Mouse (Mus musculus): ENCODE data around the gene Isg15.

The Isg15 gene

DNA sequence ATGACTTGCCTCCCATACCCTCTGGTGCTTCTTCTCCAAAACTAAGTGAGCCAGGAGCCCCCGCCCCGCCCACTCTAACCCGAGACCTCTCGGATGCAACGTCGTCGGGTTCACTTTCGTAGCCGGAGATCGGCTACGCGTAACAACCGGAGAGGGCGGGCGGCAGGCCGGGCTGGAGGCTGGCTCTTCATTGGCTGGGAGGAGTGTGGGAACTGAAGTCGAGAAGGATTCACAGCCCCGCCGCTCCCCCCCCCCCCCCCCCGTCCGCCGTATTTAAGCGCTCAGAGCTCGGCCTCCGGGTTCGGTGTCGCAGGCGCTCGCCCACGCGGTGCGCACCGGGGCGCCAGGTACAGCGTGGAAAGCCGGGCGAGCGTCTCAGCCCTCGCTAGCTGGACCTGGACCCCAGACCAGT lies 2.4 kb upstream of the Isg15 start, which contains the start of gene AW011738:
Gene AW011738 (plus strand): TSS at position 304 of the 412 bp plus-strand sequence.
- no peak for DNase-seq (ENCODE audit: low spot score)

DNA sequence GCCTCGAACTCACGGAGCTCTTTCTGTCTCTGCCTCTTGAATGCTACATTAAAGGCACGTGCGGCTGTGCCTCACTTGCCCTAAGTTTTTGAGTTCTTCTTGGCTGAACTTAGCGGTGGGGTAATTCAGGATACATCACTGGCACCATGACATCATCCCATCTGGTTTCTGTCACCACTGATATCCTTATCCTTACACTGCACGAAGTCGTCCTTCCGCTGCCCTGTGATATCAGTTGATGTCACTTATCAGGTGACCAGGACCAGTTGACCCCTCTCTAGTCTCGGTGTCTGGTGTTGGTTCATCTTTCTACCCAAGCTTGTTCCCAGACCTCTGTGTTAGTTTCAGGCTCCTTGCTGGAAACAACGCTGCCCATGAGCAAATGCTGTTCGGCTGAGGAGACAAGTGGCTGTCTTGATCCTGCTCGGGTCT lies 1.9 kb upstream of the Isg15 start:
- no peak for DNase-seq (ENCODE audit: low spot score)

DNA sequence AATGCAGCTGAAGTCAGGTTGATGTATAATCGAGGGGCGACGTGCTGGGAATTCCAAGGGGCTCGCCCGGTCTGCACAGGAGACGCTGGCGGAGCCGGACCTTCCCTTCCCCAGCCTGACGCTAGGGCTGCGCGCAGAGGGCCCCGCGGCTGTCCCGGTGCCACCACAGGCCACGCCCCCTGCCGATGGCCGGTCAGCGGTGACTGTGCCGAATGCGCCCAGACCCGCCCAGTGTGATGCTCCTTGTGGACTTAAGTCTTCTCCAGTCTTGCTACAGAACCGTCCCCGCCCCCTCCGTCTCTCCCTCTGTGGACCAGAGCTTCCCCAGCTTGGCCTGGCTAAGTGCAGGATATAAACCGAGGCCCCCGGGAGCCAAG lies 2.8 kb downstream of the Isg15 start:
- DNase-seq (ENCODE audit: low spot score), result peak; percentile 81

DNA sequence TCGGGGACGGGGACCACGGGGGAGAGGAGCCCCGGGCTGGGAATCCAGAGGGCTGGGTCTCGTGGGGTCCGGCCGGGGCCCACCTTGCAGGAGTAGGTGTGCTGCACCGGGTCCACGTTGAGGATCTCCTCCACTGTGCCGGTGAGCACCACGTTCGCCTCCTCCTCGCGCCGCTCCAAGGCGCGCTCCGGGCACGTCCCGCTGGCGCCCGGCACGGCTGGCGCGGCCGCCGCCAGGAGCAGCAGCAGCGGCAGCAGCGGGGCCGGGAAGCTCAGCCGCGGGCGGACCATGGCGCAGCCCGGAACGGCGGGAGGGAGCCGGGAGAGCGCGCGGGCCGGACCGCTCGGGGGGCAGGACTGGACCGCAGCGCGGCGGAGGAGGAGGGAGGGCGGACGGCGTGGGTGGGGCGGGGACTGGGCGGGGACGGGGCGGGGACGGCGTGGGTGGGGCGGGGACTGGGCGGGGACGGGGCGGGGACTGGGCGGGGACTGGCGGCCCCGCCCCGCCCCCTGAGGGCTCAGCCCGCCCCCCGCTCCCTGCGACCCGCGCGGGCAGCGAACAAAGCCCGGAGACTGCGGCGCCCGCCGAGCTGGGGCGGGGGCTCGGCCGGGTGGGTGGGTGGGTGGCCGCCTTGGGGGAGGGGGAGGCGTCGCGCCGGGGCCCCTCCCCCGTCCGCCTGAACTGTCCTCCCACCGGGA lies 3.3 kb downstream of the Isg15 start, which contains the start of gene Agrn:
Gene Agrn (minus strand): TSS at position 358 of the 698 bp plus-strand sequence.
- no peak for DNase-seq (ENCODE audit: low spot score)

DNA sequence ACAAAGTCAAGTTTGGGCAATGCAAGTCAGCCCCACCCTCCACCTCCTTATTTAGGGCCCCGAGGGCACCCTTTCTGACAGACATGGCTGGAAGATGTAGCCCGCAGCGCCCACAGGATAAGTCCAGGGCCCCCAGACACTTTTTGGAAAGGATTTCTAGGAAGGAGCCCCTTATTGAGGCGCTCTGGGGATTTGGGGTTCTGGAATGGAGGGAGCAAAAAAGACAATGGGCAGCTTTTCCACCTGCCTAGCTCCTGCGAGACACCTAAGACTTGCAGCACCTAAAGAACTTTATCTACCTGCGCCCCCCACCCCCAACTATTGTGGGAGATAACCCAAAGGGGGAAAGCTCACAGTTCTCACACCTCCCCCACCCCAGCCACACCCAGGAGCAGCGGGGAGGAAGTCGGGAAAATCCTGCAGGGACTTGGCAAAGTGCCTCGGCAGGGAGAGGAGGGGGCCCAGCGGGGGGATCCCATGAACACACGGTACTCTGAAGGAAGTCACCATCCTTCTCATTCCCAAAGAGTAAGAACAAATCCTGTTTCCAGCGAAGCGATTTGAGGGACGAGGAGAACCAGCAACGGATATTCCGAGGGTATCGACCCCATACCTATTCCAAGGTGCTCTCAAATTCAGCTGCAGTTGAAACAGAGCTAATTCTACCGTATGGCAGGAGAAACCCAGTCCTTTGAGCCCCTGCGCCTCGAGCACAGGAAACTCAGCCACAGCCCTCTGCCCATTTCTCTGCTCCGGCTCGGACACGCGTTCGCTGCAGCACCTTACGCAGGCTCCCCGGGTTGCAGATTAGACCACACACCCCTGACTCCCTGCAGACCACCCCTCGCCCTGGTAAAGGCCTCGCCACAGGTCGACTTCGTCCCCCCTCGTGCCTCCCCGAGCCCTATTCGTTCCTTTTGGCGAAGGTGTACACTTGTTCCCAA lies 4.4 kb downstream of the Isg15 start:
- no peak for DNase-seq (ENCODE audit: low spot score)

DNA sequence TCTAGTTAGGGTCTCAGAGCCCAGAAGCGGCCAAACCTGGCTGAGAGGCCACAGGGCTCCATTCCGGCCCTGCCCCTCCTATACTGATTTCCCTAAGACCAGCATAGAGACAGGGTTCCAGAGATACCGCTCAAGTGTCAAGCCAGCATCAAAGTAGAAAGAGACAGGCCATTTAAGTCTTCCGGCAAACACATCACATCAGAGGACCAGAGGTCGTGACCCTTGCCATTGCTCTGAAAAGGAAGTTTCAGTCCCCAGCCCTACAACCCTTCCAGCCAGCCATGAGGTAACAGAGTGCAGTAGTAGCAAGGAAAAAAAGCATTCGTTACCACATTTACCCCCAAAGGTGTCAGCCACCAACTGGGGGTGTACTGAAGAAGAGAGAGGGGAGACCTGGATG lies 6.3 kb downstream of the Isg15 start:
- DNase-seq (ENCODE audit: low spot score), result no peak

DNA sequence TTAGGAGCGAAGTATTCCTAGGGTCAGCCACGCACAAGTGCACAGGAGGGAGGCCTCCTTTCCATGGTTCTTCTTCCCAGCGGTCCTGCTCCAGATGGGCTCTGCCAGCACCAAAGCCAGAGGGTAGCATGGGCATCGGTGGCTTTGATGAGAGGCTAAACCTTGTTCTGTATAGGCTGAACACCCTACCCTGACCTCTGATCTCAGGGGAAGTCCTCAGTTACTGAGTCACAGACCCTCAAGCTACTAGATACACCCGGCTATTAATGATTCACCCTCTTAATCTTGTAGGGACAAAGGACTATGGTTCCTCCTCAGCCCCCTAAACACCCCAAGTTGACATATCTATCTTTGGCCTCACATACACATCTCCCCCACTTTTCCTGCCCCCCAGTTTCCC lies 6.7 kb downstream of the Isg15 start:
- DNase-seq (ENCODE audit: low spot score), result no peak

DNA sequence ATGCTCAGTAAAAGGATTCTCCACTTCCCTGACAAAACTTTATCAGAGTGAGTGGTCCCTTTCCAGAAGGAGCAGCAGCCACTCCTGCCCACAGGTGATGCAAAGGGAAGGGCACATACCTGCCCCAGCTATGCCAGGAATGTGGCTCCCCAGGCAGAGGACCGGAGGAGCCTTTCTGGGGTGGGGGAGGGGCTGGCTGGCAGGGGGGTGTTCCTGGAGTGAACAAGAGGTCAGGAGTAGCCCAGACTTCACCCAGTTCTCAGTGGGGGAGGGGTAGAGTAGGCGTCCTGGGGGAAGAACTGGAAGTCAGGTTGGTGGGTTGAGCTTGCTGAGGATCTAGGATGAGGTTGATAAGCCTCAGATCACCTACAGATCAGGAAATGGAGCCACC lies 7.4 kb downstream of the Isg15 start:
- no peak for DNase-seq (ENCODE audit: low spot score)

DNA sequence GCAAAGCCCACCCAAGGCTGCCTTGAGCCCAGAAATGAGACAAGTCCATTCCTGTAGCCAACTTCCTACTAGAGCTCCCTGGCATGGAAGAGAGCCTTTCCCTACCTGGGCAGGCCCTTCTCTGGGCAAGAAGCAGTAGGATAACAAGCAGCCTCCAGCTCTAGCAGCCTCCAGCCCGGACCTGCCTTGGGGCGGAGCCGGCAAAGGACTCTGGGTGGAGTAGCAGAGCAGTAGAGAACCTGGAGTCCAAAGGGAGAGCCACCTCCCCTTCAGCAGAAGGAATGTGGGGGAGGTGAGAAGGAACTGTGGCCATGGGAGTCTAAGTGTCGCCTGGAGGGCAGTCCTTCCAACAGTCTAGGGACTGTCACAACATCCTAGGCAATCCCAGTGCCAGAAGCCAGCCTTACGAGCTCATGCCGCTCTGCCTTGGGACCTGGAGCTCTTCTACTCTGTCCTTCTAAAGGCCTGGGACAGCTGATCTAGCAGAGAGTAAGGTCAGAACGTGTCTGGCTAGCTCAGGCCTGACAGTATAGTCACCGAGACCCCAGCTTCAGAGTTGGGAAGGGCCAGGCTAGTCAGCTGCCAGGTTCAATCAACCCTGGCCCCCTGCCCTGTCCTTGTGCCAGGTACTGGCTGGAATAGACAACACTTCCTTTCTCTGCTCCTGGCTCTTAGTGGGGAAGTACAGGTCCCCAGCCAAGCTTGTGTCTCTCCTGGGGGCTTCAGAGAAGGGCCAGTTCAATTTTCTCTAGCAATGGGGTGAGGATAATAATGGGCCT lies 8.0 kb downstream of the Isg15 start:
- DNase-seq (ENCODE audit: low spot score), result no peak

DNA sequence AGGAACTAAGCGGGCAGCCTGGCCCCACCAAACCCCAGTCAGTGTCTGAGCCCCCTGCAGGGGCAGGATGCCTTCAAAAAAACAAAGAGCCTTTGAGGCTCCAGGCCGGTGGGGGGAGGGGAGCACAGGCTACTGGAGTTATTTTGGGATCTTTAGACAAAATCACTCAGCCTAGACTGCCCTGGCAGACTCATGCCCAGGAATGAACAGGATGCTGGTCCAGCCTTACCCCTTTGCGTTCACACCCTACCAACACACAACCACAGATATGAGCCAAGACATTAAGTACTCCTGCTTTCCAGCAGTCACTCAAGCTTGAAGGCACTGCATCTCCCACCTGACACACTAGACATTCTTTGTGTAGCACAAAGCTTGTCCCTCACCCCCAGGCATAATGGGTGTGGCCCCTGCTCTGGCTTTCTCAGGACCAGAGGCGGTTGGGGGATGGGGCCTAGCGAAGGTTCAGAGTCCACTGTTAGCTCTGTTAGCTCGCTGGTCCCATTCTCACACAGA lies 11.8 kb downstream of the Isg15 start:
- no peak for DNase-seq (ENCODE audit: low spot score)

DNA sequence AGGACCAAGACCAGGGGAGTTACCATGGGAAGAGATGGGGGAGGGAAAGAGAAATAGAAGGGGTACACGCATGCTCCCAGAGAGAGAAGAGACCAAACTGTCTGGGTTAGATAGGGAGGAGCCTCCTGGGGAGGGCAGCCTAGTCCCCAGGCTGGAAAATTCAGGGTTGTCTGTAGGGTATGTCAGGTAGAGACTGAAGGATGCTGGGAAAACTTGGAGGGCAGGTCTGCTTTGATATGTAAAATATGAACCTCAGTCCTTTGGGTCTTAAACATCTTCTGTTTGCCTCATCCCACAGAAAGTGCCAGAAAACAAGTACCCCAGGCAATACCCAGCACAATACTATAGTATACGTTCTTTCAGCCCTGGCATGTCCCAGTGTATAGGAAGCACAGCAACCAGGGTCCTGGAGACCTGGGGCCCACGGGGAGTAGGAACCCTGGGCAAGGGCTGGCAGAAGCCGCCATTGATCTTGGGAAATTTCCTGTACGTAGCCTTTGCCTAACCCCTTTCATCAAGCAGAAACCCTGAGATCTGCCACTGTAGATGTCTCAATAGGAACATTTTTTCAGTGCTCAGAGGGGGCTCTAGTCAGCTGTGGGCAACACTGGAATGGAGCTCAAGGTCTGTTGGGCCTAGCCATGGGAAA lies 12.3 kb downstream of the Isg15 start:
- no peak for DNase-seq (ENCODE audit: low spot score)

DNA sequence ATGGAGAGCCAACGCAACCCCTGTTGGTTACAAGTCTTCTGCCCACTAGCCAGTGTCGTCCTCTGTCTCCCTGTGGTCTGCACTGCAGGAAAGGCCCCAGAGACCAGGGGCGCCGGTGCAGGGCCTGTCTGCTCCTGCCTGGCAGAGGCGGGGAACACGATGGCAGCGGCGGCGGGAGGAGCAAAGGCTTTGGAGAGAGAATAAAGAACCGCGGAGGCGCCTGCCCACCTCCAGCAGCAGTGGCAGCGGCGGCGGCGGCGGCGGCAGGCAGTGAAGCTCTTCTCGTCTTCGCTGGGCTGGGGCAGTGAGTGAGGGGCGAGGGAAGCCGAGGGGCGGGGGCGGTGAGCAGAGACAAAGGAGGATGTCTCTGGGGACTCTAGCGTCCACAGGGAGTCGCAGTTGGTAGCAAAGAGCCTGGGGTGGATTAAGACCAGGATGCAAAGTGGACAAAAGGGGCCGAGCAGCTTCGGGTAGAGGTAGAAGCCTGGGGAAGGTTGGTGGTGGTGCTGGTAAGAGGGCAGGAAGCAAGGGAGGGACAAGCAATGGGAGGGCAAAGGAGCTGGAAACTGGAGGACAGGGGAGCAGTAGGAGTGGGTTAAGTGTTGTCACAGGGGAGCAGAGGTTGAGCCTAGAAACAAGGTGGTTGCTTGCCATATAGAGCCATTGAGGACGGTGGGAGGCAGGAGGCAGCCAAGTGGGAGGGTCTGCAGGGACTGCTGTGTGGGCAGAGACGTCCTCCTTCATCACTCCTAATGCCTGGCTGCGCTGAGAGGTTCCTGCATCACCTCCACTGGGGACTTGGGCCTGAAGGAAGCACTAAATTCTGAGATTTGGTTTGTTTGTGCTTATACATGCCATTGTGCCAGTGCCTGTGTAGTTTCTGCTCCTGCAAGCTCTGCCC lies 14.4 kb downstream of the Isg15 start:
- DNase-seq (ENCODE audit: low spot score), result no peak

DNA sequence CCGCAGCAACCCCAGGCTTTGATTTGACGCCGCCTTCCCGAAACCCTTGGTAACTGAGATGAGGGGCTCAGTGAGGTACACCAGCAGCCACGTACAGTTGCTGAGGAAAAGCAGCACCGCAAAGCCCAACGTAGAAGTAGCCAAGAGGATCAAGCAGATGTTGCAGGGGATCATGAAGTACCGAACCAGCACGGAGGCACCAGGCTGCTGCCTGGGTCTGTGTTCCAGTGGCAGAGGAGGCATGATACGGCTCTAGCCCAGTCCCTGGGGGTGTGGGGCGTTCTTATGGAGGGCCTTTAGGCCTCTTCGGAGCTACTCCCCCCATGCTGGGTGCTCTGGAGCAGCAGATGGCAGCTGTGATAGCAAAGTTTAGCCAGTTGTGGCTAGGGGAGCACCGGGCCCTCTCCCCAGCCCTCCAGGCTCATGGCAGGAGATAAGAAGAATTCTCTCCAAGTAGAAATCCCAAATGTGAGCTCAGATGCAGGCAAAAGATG lies 15.1 kb downstream of the Isg15 start:
- DNase-seq (ENCODE audit: low spot score), result no peak

DNA sequence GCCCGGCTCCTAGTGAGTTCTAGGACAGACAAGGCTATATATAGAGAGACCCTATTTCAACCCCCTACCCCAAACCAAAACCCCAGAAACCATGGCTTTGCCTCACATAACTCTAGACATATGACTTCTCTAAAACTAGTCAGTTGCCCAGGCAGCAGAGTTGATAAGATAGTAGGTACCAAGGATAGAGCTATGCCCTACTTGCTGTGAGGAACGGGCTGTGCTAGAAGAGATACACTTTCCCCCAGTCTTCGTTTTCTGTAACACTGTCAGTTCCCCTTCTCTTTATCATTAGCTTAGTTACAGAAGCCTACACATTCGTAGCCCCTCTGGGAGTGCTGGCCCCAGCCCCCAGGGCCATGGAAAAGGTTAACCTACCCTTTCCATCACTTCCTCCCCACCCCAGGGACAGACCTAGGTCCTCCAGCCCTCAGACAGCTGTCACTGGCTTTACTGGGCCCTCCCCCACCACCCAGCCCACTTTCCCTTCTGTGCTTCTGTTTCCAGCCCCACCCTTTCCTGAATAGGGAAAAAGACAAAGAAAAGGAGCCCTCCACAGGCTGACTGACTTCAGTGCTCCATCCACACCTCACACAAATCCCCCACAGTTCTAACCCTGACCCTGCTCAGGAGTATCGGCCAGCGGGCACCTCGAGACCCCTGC lies 16.2 kb downstream of the Isg15 start:
- DNase-seq (ENCODE audit: low spot score), result no peak

DNA sequence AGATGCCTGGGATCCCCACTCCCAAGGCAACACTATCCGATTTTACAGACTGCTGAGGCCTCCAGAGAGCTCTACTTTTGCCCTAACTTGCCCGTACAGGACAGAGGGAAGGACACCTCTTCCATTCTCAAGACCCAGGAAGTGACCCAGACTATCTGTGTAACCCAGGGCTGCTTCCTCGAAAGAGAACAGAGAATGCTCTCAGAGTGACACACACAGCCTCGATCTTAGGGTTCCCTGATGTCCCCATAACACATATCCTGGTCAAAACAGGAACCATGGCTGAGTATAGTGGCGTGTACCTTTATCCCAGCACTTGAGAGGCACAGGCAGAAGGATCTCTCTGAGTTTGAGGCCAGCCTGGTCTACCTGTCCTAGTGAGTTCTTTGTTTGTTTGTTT lies 16.9 kb downstream of the Isg15 start:
- no peak for DNase-seq (ENCODE audit: low spot score)

DNA sequence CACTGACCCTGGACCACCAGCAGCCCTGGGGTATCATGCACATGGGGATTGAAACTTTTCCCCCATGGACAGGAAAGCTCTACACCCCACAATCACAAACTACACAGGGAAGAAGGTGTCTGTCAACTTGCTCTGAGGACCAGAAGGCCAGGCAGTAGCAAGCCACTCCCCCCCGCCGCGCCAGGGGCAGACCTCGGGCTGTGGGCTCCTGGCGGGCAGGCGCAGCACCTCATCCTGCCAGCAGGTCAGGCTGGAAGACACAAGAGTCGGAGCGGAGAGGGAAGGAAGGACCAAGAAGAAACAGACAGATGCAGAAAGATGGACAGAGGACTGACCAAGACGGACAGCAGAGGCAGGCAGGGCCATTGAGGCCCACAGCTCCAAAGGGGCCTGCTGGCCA lies 23.0 kb downstream of the Isg15 start:
- DNase-seq (ENCODE audit: low spot score), result no peak

DNA sequence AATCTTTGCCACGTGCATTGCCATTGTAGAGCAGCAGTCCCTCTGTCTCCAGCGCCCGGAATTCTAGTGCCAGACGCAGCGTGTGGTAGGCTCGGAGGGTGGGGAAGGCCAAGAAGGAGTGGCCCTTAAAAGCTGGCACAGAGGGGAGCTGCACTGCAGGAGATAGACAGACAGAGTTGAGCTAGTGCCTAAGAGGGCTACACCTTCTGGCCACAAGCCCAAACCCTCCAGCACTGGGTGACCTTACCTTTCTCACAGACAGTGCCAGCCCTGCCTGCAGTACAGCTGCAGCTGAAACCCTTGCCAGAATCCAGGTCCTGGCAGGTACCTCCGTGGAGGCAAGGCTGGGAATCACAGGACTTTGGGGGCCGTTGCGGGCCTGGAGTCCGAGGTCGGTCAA lies 28.8 kb downstream of the Isg15 start:
- no peak for DNase-seq (ENCODE audit: low spot score)

DNA sequence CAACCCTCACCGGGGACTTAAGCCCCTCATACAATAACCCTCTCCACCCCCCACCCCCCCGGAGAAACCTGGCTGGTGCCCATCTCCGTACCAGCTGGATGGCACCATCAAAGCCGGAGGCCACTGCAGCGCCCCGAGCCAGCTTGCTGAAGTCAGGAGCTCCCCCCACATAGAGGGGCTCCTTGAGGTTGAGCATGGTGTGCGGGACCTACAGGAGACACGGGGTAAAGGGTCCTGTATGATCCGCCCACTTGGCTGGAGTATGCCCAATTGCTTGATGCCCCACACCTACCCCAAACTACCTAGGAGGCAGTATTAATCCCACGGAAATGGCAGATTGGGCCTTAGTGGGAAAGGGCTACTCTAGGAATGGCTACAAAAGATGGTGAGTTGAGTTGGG lies 31.5 kb downstream of the Isg15 start:
- no peak for DNase-seq (ENCODE audit: low spot score)

DNA sequence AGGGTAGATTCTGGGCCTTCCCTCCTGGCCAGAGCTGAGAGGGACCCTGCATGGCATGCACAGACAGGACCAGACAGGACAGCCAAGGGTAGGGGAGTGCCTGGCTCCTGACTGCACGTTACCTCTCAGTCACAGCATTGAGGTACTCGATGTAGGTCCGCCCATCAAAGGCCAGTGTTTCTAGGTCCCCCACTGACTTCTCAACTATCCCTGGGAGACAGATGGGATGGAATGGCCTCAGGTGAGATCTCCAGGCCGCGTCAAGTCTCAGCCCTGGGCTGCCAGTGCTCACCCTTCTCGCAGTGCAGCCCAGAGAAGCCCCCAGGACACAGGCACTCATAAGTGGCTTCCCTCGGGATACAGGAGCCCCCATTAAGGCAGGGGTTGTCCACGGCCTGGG lies 32.0 kb downstream of the Isg15 start:
- DNase-seq (ENCODE audit: low spot score), result no peak

DNA sequence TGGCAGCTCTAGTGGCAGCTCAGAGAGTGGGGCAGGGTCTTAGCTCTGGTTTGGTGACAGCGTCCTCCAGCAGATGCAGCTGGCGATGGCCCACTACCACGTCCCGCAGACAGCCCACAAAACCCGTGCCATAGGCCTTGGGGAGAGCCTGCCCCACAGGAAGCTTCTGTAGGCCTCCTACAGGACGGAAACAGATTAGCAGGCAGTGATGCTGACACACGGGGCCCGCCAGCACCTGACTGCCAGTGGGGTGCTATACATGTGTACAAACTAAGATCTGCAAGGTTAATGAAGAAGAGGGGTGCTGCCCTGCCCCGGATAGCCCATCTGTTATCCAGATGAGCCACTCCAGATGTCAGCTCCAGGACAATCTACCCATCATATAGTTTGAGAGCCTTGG lies 34.1 kb downstream of the Isg15 start:
- no peak for DNase-seq (ENCODE audit: low spot score)

Data from urinary bladder, postnatal 10 days (tissue).